Mouse (Mus musculus): Measurements from ENCODE around the gene Ldlrad3. TPM values are rescaled to one million over a fixed set of nuclear protein-coding genes. Genes with fewer than 3 reads are reported as not detected.
A peak's percentile ranks its signal among the peaks of the same experiment; 100 is the strongest.

Ldlrad3 gene
- total RNA-seq, 2 experiments from 2014 or later = 6.9 to 7.5 TPM

DNA sequence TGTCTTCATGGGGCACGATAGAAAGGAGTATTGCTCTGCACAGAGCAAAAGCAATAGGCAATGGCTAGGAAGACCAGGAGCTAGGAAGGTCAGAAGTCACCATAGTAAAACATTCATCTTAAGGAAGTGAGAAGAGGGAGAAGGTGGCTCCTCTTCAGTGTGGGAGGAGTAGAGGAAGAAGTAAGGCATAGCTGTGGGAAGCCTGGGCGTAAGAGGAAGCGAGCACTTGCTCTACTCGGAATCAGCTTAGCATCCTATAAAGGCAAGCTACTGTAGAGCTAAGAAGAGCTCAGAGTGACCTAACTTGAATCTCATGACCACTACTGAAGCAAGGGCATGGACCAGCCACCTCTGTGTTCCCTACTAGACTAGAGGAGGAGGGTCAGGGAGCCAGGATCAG, 263.9 kb downstream of the Ldlrad3 start:
- DNase-seq (ENCODE audit: low spot score in 2 of 2) = no peak

DNA sequence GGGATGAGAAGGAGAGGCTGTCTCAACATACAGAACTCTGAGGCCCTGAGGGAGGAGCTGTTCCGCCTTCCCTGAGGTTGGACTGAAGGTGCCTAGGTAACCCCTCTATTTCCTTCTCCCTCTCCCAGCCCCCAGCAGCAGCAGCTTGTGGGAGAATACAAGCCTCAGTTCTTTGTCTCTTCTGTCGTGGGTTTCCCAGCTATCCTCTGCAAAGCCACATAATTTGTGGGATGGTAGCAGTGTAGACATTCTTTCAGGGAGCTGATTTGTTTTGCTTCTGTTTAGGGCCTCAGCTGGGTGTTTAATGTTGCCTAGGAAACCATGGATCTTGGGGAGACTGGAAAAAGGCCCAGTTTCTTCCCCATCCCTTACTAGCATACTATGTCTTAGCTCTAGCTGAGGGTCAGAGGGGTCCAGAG, 266.0 kb downstream of the Ldlrad3 start:
- peak in 1 of 2 experiments; percentile 0 for DNase-seq (ENCODE audit: low spot score in 2 of 2)

DNA sequence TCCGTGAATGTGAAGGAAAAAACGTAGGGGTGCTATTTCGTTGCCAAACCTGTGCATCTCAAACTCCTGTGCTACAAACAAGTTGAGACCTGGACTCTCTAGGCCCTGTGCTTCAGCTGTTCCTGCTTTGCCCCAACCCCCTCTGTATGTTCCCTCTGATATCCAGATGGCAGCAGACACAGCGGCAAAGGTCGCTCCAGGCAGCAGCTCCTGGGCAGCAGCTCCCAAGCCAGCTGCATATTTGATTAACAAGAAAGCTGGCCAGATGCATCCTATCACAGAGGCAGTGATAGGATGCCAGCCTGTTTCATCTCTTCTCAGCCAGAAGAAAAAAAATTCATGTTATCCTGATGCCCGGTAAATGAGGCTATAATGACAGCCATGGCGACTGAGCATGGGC, 267.7 kb downstream of the Ldlrad3 start:
- DNase-seq (ENCODE audit: low spot score in 2 of 2) = no peak

DNA sequence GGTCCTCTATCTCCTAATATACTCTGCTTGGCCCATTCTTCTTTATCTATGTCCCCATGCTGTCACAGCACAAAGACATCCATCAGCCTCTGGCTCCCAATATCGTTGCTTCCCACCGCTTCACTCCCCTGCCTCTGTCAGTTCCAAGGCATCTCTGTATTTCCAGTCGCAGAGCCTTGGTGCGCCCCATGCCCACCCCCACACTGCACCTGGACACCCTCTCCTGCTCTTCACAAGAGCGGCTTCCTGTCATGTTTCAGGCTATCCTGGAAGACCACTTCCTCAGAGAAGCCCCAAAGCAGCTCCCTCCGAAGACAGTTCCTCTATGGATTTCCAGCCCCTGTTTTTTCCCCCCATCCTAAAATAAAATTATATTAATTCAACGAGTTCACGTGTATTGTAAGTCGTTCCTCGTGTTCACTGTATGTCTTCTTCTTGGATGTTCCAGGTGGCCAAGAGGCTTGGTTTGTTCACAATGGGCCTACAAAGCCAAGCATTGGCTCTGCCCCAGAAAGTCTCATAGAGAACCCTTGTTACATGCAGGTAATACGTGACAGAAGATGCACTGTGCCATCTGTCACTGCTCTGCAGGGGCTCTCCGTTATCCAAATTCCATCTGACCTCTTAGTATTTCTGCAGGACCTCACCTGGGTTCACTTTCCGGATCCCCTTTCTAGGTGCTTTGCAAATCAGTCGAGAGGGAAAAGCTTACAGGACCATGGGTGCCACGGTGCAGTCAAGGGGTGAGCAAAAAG, 276.7 kb downstream of the Ldlrad3 start:
- no peak for DNase-seq (ENCODE audit: low spot score in 2 of 2)

DNA sequence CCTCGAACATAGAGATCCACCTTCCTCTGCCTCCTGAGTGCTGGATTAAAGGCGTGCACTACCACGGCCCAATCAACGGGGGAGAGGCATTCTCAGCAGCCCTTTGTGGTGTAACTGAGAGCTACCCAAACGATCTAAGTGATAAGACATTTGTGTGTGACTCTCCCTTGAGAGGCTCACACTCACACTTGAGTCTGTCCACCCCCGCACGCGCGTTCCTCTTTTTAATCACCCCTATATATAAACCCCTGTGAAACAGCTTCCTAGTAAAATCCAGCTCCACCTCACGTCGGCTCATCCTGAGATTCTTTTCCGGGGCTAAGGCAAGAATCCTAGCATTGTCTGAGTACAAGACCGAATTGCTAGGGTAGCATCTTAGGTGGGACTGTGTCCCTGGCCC, 277.4 kb downstream of the Ldlrad3 start:
- no peak for DNase-seq (ENCODE audit: low spot score in 2 of 2)

DNA sequence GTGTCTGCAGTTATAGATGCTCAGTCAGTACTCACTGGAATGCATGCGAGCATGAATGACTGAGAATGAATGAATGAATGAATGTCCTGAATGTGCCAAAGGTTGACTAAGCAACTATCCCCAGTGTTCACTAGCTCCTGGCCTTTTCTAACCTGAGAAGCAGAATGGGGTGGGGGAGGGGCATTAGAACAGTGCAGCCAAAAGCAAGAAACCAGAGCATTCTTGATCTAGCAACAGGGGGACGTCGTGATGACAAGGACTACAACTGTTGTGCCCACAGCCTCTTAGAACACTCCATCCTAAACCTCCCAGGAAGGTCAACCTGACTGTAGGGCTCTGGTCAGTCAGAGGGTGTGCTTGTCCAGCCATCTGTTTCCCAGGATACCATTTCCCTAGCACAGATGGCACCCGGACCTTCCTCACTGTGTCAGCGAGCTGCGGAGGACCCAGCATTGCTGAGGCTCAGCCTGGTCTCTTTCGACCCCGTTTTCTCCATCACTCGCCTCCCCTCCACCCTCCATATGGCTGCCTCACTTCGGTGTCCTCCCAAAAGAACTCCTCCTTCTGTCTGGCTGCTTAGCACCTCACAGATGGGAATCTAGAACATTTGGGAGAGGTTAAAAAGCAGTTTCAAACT, 278.7 kb downstream of the Ldlrad3 start:
- DNase-seq (ENCODE audit: low spot score in 2 of 2) = no peak

DNA sequence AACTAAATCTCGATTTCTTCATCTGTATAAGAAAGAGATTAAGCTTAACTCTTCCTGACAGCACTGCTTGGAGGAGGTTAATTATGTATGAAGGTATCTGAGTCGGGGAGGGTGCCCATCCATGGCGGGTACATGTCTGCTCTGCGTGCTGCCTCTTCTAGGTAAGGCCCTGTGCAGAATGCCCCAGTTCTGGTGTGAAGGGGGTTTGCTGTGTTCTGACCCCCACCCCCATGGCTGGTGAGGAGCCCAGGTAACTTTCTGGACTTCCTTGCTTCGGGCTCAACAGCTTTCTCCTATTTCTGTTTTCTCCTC, 279.9 kb downstream of the Ldlrad3 start:
- DNase-seq (ENCODE audit: low spot score in 2 of 2) = no peak

DNA sequence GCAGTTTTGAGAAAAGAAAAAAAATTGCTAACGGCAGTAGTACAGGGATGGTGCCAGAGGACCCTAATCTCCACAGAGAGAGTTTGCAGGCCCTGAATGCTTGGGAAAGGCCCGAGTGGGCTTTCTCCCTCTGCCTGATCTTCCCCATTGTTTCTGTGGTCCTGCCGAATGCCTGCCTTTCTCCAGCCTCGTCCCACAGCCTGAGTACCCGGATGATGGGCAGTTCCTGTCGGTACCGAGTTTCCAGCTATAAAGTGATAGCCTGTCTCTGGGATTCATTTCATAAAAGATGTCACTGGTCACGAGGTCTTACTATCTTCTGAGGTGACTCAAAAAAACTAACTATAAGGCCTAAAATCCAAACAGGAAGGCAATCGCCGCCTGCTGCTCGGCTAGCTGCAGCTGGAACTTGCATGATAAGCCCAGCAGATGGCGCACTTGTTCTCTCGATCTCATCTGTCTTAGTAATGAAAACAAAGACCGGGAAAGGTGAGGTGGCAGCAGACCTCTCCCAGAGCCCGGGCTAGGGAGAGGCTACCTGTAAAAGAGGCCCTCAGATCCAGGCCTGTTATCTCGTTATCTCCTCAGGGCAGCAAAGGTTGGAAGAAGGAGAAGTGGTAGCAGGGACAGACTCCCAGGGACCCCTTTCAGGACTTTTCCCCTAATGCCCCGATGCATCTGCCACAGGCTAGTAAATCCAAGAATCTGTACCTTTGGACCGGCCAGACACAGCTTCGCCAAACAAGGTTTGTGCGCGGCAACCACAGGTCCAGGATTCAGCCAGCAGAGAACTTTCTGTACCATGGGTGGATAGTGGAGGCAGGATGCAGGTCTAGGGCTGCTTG, 280.4 kb downstream of the Ldlrad3 start:
- DNase-seq (ENCODE audit: low spot score in 2 of 2) = peak; percentile 71 to 72

DNA sequence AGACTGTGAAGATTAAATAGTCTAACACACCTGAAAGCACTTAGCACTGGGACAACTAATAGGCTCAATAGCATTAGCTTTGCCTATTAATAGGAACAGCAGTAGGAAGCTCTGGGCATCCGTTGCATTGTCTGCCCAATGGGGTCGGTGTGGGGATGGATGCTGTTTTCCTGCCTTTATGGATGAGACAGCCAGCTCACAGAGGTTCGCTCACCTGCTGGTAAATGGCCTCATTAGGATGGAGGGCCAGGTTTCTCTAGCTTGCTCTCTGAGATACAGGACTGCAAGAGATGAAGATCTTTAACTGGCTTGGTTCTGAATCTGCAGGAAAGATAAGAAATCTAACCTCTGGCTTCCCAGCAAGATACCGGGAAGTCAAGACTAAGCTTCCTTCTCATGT, 284.0 kb downstream of the Ldlrad3 start:
- no peak for DNase-seq (ENCODE audit: low spot score in 2 of 2)

Other genes with a start within 250 kb of the Ldlrad3 start
- gene Trim44, start 221.4 kb upstream of the Ldlrad3 start, total RNA-seq (2021) = 10 to 100 TPM; 65.3 to 66.3 TPM